Mouse (Mus musculus) kidney, postnatal 10 days (tissue): ENCODE results near the gene Brsk2.
A peak's percentile ranks its signal among the peaks of the same experiment; 100 is the strongest.
"Not testable (repeated sequence)": the region's sequence is repeated elsewhere in the genome, so short reads cannot be mapped to it uniquely, and the experiment has no call there.

Experiments used
- DNase-seq: peaks from one replicate; pipeline ENCODE4 v3.0.0; 2021; ENCODE audit warnings: mixed read lengths

The Brsk2 gene

GRCm38 (mm10) chr7:141948906-141949798 is at the start of gene Brsk2:
TSS of gene Brsk2 (plus strand) at chr7:141949751.
- DNase-seq: peak; percentile 97

- DNase-seq: no peak
These were observed 47.7 kb upstream of the Brsk2 start for GRCm38 (mm10) chr7:141901825-141902224.

GRCm38 (mm10) chr7:141902269-141902729 is 47.3 kb upstream of the Brsk2 start:
- DNase-seq: peak; percentile 100

GRCm38 (mm10) chr7:141902791-141903190 is 46.8 kb upstream of the Brsk2 start:
- DNase-seq: no peak

- DNase-seq: no peak
These were observed 41.0 kb upstream of the Brsk2 start for GRCm38 (mm10) chr7:141908591-141908990.

GRCm38 (mm10) chr7:141911305-141911704 is 38.2 kb upstream of the Brsk2 start:
- no peak for DNase-seq

- DNase-seq: no peak
These were observed 31.1 kb upstream of the Brsk2 start, which contains the start of gene Tollip for GRCm38 (mm10) chr7:141918407-141918806. TSS of gene Tollip (minus strand) at chr7:141918507.

- DNase-seq: not testable (repeated sequence)
These were observed 25.4 kb upstream of the Brsk2 start for GRCm38 (mm10) chr7:141924121-141924520.

GRCm38 (mm10) chr7:141924917-141925316 is 24.6 kb upstream of the Brsk2 start:
- DNase-seq: peak; percentile 82

- DNase-seq: no peak
These were observed 20.9 kb upstream of the Brsk2 start for GRCm38 (mm10) chr7:141928642-141929041.

GRCm38 (mm10) chr7:141934128-141934898 is 15.2 kb upstream of the Brsk2 start:
- no peak for DNase-seq

GRCm38 (mm10) chr7:141934951-141935350 is 14.6 kb upstream of the Brsk2 start:
- DNase-seq: no peak

- DNase-seq: no peak
These were observed 6.1 kb upstream of the Brsk2 start for GRCm38 (mm10) chr7:141943444-141943843.

- no peak for DNase-seq
These were observed 3.6 kb upstream of the Brsk2 start for GRCm38 (mm10) chr7:141945927-141946326.

- no peak for DNase-seq
These were observed 2.0 kb upstream of the Brsk2 start for GRCm38 (mm10) chr7:141947512-141947911.

- no peak for DNase-seq
These were observed 1.5 kb upstream of the Brsk2 start for GRCm38 (mm10) chr7:141948045-141948444.

- DNase-seq: no peak
These were observed 200 bp downstream of the Brsk2 start for GRCm38 (mm10) chr7:141949799-141950103.

GRCm38 (mm10) chr7:141950104-141951013 is 808 bp downstream of the Brsk2 start:
- peak; percentile 22 for DNase-seq

- DNase-seq: no peak
These were observed 2.3 kb downstream of the Brsk2 start for GRCm38 (mm10) chr7:141951821-141952220.

GRCm38 (mm10) chr7:141952920-141953319 is 3.4 kb downstream of the Brsk2 start:
- DNase-seq: no peak

GRCm38 (mm10) chr7:141953616-141954015 is 4.1 kb downstream of the Brsk2 start:
- no peak for DNase-seq

- DNase-seq: no peak
These were observed 6.1 kb downstream of the Brsk2 start for GRCm38 (mm10) chr7:141955565-141956173.
